Mouse (Mus musculus): Measurements from ENCODE around the gene Zbtb24. TPM values are rescaled to one million over a fixed set of nuclear protein-coding genes. Genes with fewer than 3 reads are reported as not detected.

Gene Zbtb24
- polyA plus RNA-seq, 1 experiment from 2014 or later, result 20.8 TPM

Other genes starting within 250 kb of the Zbtb24 start
- 20.9 and 21.2 TPM in 2 replicates for gene Fig4, start 147.1 kb upstream of the Zbtb24 start, polyA plus RNA-seq (2016; fragmentation: Nextera tagmentation; extraction: Ambion mirVana)
- gene Ak9, start 146.4 kb upstream of the Zbtb24 start, polyA plus RNA-seq (2016; fragmentation: Nextera tagmentation; extraction: Ambion mirVana), result 0.06 and 0.11 TPM in 2 replicates
- gene Mical1, start 25.9 kb downstream of the Zbtb24 start, polyA plus RNA-seq (2016; fragmentation: Nextera tagmentation; extraction: Ambion mirVana), result 48.8 and 50.3 TPM in 2 replicates
- gene Smpd2, start 40.0 kb downstream of the Zbtb24 start, polyA plus RNA-seq (2016; fragmentation: Nextera tagmentation; extraction: Ambion mirVana), result 52.2 and 52.3 TPM in 2 replicates
- gene Ppil6, start 40.1 kb downstream of the Zbtb24 start, polyA plus RNA-seq (2016; fragmentation: Nextera tagmentation; extraction: Ambion mirVana), result 1.1 and 1.7 TPM in 2 replicates
- 104 and 110 TPM in 2 replicates for gene Cd164, start 69.0 kb downstream of the Zbtb24 start, polyA plus RNA-seq (2016; fragmentation: Nextera tagmentation; extraction: Ambion mirVana)

Measured in forebrain, embryonic 12.5 days (tissue).